Mouse (Mus musculus) intestine, postnatal 0 days (tissue): Measurements from ENCODE around the gene Acp6. TPM values are rescaled to one million over a fixed set of nuclear protein-coding genes. Genes with fewer than 3 reads are reported as not detected.

ENCODE experiments used
- ATAC-seq: fragments of 200-750 bp; cut with Nextera tagmentation; 2 replicates; pipeline ENCODE4 v1.8.0; 2017; ENCODE audit warnings: mild to moderate bottlenecking, moderate TSS enrichment, moderate library complexity
- H3K27ac ChIP-seq: fragments of 300-500 bp; sonication (generic); 2 replicates; pipeline ENCODE4 v1.5.1; 2014; ENCODE audit warnings: mild to moderate bottlenecking, low read depth, low read length, moderate library complexity
- H3K27me3 ChIP-seq: fragments of 300-500 bp; sonication (generic); replicated peaks from 2 replicates; pipeline ENCODE4 v1.6.1; 2014; ENCODE audit warnings: low read length, mixed read lengths; ENCODE audit not compliant: control insufficient read depth, insufficient read depth
- H3K36me3 ChIP-seq: fragments of 300-500 bp; sonication (generic); 2 replicates; pipeline ENCODE4 v1.6.1; 2014; ENCODE audit warnings: mild to moderate bottlenecking, moderate library complexity; ENCODE audit not compliant: control insufficient read depth, insufficient read depth
- H3K4me1 ChIP-seq: fragments of 300-500 bp; sonication (generic); replicated peaks from 2 replicates; pipeline ENCODE4 v1.6.1; 2014; ENCODE audit warnings: antibody characterized with exemption, low read length, mixed read lengths; ENCODE audit not compliant: control insufficient read depth, insufficient read depth
- H3K4me2 ChIP-seq: fragments of 300-500 bp; sonication (generic); replicated peaks from 2 replicates; pipeline ENCODE4 v1.6.1; 2014; ENCODE audit warnings: low read depth, mild to moderate bottlenecking, moderate library complexity
- H3K4me3 ChIP-seq: fragments of 300-500 bp; sonication (generic); 2 replicates; pipeline ENCODE4 v1.5.1; 2014; ENCODE audit warnings: low read depth, low read length
- H3K9ac ChIP-seq: fragments of 300-500 bp; sonication (generic); 2 replicates; pipeline ENCODE4 v1.6.1; 2014; ENCODE audit warnings: mild to moderate bottlenecking, low read depth, low read length
- H3K9me3 ChIP-seq: fragments of 300-500 bp; sonication (generic); 2 replicates; pipeline ENCODE4 v1.6.1; 2016; ENCODE audit warnings: mixed run types; ENCODE audit not compliant: control insufficient read depth
- CTCF ChIP-seq: sonication (generic); IDR thresholded peaks from 2 replicates; pipeline ENCODE4 v1.5.1; 2016; ENCODE audit warnings: low read depth, mild to moderate bottlenecking, control low read depth, antibody characterized with exemption, moderate library complexity
- WGBS: fragments of 180-500 bp; shearing (Covaris S2); extraction: QIAGEN DNeasy Blood & Tissue Kit; methylation state at CpG from one replicate; pipeline ENCODE4 v1.1.7; 2014; 5-methylcytosine and 5-hydroxymethylcytosine counted together
- polyA plus RNA-seq: library from polyadenylated mRNA; unstranded; fragments of >200 nt; fragmentation: Nextera tagmentation; extraction: Ambion mirVana; gene quantifications from 2 replicates; pipeline ENCODE4 v1.2.1, GENCODE M21; 2015

Gene Acp6
- polyA plus RNA-seq, 1 experiment from 2014 or later = 33.1 TPM

DNA sequence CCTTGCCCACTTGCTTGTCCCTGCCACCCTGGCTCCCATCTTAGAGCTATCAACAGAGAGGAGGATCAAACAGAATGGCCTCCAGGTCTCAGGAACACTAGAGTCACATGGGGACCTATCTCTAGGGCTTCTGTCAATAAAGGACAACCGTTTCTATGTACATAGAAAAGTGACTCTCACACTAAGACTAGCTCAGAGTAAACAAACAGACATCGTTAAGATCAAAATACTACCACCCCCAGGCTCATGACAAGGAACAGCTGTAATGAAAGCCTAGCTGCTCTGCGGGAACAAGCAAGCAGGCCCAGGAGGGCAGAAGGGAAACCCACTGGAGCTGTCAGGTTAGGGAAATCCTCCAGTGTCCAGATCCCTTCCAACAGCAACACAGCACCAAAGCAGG, 56.9 kb downstream of the Acp6 start:
- peaks cover 66% of the 10 kb centered on the region for H3K36me3 ChIP-seq
- TF ChIP-seq CTCF = no peak
- WGBS = 37% methylated on average over 3 of the region's 3 CpGs

DNA sequence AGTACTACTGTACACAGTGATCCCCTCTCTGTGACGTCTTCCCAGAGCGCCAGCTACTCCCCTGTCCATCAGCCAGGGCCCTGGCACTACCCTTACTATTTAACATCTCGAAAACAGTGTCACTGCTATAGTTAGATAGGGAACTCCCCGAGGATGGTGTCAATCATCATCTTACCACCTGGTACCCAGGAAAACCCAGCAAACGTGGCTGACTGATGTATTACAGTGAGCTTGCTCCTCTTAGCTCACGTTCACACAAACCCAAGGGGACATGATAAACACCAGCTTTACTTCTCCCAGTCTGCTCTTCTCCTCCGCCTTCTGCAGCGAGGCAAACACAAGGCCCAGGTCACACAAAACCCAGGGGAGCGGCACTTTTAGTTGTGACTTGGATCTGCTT, 64.7 kb downstream of the Acp6 start:
- H3K4me3 ChIP-seq = no peak overlapping the region
- H3K9ac ChIP-seq = no peak overlapping the region
- H3K36me3 ChIP-seq = peaks cover 31% of the 10 kb centered on the region
- H3K4me2 ChIP-seq = no peak overlapping the region
- no peaks in the 10 kb centered on the region for H3K27me3 ChIP-seq
- no peak overlapping the region for H3K27ac ChIP-seq
- no peak for TF ChIP-seq CTCF
- 85% methylated on average over 9 of the region's 9 CpGs for WGBS
- H3K4me1 ChIP-seq = no peaks in the 10 kb centered on the region
- no peak for ATAC-seq
- no peaks in the 10 kb centered on the region for H3K9me3 ChIP-seq

More for the DNA sequence above, 56.9 kb downstream of the Acp6 start:
- Histone ChIP-seq H3K27ac (no peak overlapping the region), H3K4me1 (no peaks in the 10 kb centered on the region; the same call in 1 of the 2 replicates), H3K27me3 (no peaks in the 10 kb centered on the region), H3K9me3 (no peaks in the 10 kb centered on the region), H3K9ac (no peak overlapping the region), H3K4me2 (no peak overlapping the region), H3K4me3 (no peak overlapping the region)
- ATAC-seq = no peak

DNA sequence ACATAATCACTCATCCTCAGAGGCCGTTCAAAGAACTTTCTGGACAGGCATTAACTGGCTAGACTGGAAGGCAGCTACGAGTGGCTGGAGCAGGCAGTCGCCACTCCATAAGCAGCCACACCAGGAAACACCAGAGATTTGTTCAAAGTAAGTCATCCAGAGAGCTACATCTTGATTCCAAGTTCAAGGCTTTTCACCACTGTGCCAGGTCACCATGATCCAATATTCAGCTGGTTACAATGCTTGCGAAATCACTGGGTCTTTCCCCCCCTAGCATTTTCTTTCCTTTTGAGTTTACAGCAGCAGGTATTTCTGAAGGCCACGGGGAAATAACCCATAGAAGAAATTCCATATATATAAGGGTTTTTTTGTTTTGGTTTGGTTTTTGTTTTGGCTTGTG, 66.7 kb downstream of the Acp6 start:
- TF ChIP-seq CTCF = no peak
- WGBS = 44% methylated on average over 5 of the region's 5 CpGs
- Histone ChIP-seq H3K36me3 (peaks cover 19% of the 10 kb centered on the region), H3K9ac (no peak overlapping the region), H3K27ac (no peak overlapping the region), H3K27me3 (no peaks in the 10 kb centered on the region), H3K9me3 (no peaks in the 10 kb centered on the region), H3K4me2 (0 out of 2 replicates have a peak overlapping the region, but pooled peaks have one; percentile 9), H3K4me3 (no peak overlapping the region), H3K4me1 (no peaks in the 10 kb centered on the region)
- no peak for ATAC-seq

DNA sequence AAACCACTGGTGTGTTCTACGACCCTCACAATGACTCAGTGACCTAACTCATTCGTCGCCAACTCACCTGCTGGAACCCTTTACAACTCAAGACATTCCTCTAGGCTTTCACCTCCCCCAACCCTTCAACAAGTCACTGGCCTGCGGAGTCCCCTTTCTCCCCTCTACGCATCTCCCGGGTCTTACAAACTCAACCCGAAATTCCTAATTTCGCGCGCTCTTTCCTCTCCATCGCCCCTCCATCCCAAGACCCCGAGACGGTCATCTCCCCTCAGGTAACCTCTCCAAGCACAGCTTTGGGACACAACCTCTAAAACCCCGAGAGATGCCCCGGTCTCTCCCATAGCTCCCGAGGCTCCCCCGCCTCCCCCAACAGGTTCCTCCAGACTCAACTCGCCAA, 68.1 kb downstream of the Acp6 start:
- TF ChIP-seq CTCF = no peak
- under 1% methylated on average over 18 of the region's 18 CpGs for WGBS
- Histone ChIP-seq H3K9me3 (no peaks in the 10 kb centered on the region), H3K4me3 (peak overlapping the region; percentile 90), H3K27me3 (no peaks in the 10 kb centered on the region), H3K9ac (peak overlapping the region; percentile 87), H3K27ac (peak overlapping the region; percentile 89), H3K36me3 (peaks cover 5% of the 10 kb centered on the region; the same call in 1 of the 2 replicates), H3K4me2 (peak overlapping the region; percentile 86), H3K4me1 (no peaks in the 10 kb centered on the region)
- no peak for ATAC-seq

Other genes starting within 250 kb of the Acp6 start
- gene Gja8, start 232.8 kb upstream of the Acp6 start, polyA plus RNA-seq = 0.03 and 0.04 TPM in 2 replicates
- gene Bcl9, start 139.1 kb downstream of the Acp6 start, polyA plus RNA-seq = 21.2 and 26.7 TPM in 2 replicates